In genomic region chr4:59666550-59667317, GRCm38 (mm10) we compare ENCODE assay signal across 22 mouse cellular contexts. TPM values are rescaled to one million over a fixed set of nuclear protein-coding genes. Genes with fewer than 3 reads are reported as not detected.
DNase-seq lines count a peak whose midpoint lies in the region; ATAC-seq and TF ChIP-seq lines count a peak whose summit lies in the region.
"Had no signal": no experiment of that assay in that cellular context is flagged by ENCODE, and none has a peak within 500 bp of the region (broad histone marks: within the 10 kb centered on the region; RNA-seq: fewer than 3 reads in every experiment).

No protein-coding gene starts in this region.

- intact Hi-C loops in gastrocnemius, adult 2 months (cut with DNase I), result loop anchor here (5.0 kb wide), 1 partner anchor 39 kb away; the partner anchor contains the start of gene E130308A19Rik

- no peak overlapping the region for H3K4me3 ChIP-seq in gastrocnemius, adult 2 months
- no peak overlapping the region for H3K4me3 ChIP-seq in intestine, embryonic 16.5 days (ENCODE audit: low read length)
- H3K4me3 ChIP-seq: embryonic facial prominence, embryonic 10.5 days; forebrain, embryonic 13.5 days; heart, adult 2 months; limb, embryonic 10.5 days; lung, embryonic 15.5 days; neural tube, embryonic 12.5 days had no signal

- no peak for DNase-seq in gastrocnemius, adult 2 months
- no peak for DNase-seq in gastrocnemius, postnatal 10 days
- peak; percentile 26 for DNase-seq in layer of hippocampus, adult 9-11 months
- no peak for DNase-seq in layer of hippocampus, adult 11-12 months (ENCODE audit: low spot score)
- peak; percentile 7 for DNase-seq in right cerebral cortex, adult 18-20 months
- DNase-seq in right cerebral cortex, postnatal 4 days, result no peak
- DNase-seq in embryo, embryonic 9.5 days (ENCODE audit: extremely low spot score), result no peak
- DNase-seq: adrenal gland, adult 2 months; cerebellum, adult 11-12 months; cerebellum, postnatal 36 days; heart, adult 2 months; kidney, adult 18-20 months; kidney, postnatal 25 days; thymus, postnatal 4 days had no signal

- H3K4me2 ChIP-seq in intestine, embryonic 16.5 days (ENCODE audit: low read depth, low read length), result no peak overlapping the region
- H3K4me2 ChIP-seq: forebrain, embryonic 13.5 days; lung, embryonic 15.5 days; midbrain, embryonic 11.5 days; neural tube, embryonic 12.5 days had no signal

- H3K36me3 ChIP-seq in intestine, embryonic 16.5 days (ENCODE audit: control insufficient read depth, insufficient read depth, low read length), result no peaks in the 10 kb centered on the region
- H3K36me3 ChIP-seq: lung, embryonic 15.5 days; neural tube, embryonic 12.5 days had no signal

- ATAC-seq in intestine, embryonic 16.5 days, result no peak
- ATAC-seq: forebrain, embryonic 13.5 days; hindbrain, postnatal 0 days had no signal

- no peak overlapping the region for H3K9ac ChIP-seq in intestine, embryonic 16.5 days (ENCODE audit: low read depth, low read length)
- H3K9ac ChIP-seq: forebrain, embryonic 13.5 days; lung, embryonic 15.5 days; neural tube, embryonic 12.5 days had no signal

- H3K27me3 ChIP-seq in intestine, embryonic 16.5 days (replicated peaks; ENCODE audit: control insufficient read depth, insufficient read depth, low read length), result no peaks in the 10 kb centered on the region
- H3K27me3 ChIP-seq: forebrain, embryonic 13.5 days; lung, embryonic 15.5 days; neural tube, embryonic 12.5 days had no signal

- H3K9me3 ChIP-seq in intestine, embryonic 16.5 days (ENCODE audit: control insufficient read depth, low read length), result no peaks in the 10 kb centered on the region
- H3K9me3 ChIP-seq: forebrain, embryonic 13.5 days; limb, embryonic 10.5 days; lung, embryonic 15.5 days; neural tube, embryonic 12.5 days had no signal

- H3K27ac ChIP-seq in gastrocnemius, adult 2 months, result 0 out of 2 replicates have a peak overlapping the region, but pooled peaks have one; percentile 28
- no peak overlapping the region for H3K27ac ChIP-seq in intestine, embryonic 16.5 days (ENCODE audit: low read length)
- H3K27ac ChIP-seq: embryonic facial prominence, embryonic 10.5 days; forebrain, embryonic 13.5 days; heart, adult 2 months; hindbrain, postnatal 0 days; limb, embryonic 10.5 days; lung, embryonic 15.5 days; neural tube, embryonic 12.5 days had no signal

- TF ChIP-seq CTCF in gastrocnemius, adult 2 months (IDR thresholded peaks at IDR 0.05), result no peak

- WGBS in intestine, embryonic 16.5 days, result 73% methylated on average over 3 of the region's 3 CpGs

- H3K4me1 ChIP-seq in intestine, embryonic 16.5 days (ENCODE audit: control insufficient read depth, insufficient read depth, low read length), result no peaks in the 10 kb centered on the region
- H3K4me1 ChIP-seq: neural tube, embryonic 12.5 days had no signal

RNA-seq across cellular contexts. Expression of gene E130308A19Rik, which starts 40.7 kb away (rescaled TPM):
- total RNA-seq in gastrocnemius, adult 2 months (2021), result 1 to 10 TPM; 5.2 to 7.0 TPM
- total RNA-seq in gastrocnemius, postnatal 10 days (2021), result 1 to 10 TPM; 7.0 to 7.7 TPM
- 9.6 and 10.8 TPM in 2 replicates for polyA plus RNA-seq in intestine, embryonic 16.5 days (2015; fragmentation: Nextera tagmentation; extraction: Ambion mirVana)

Comparison
In these comparisons a context has a peak if more than half of its experiments do, and no peak if none do; other contexts are left out.
1. DNase-seq: peak in layer of hippocampus, adult 9-11 months (single experiment) and right cerebral cortex, adult 18-20 months (single experiment); none in gastrocnemius, adult 2 months (single experiment), gastrocnemius, postnatal 10 days (single experiment), layer of hippocampus, adult 11-12 months (single experiment), right cerebral cortex, postnatal 4 days (single experiment) and embryo, embryonic 9.5 days (single experiment).